Mouse (Mus musculus) bone marrow macrophage, adult 2 months (primary cell): ENCODE results near the gene Arhgef12.

Source experiments
- CTCF ChIP-seq: IDR thresholded peaks from 2 replicates; pipeline ENCODE4 v1.5.1; 2012; ENCODE audit warnings: low read depth, mild to moderate bottlenecking, low read length, moderate library complexity
- POLR2A ChIP-seq: IDR thresholded peaks from 2 replicates; pipeline ENCODE4 v1.6.1; 2012; ENCODE audit warnings: mild to moderate bottlenecking, low read depth, low read length, borderline replicate concordance

GRCm38 (mm10) chr9:43084496-43085362 is 22.3 kb downstream of the Arhgef12 start:
- TF ChIP-seq CTCF (no peak), POLR2A (no peak)
